Mouse (Mus musculus) midbrain, embryonic 13.5 days (tissue): ENCODE measurements around the gene Simc1. TPM values are rescaled to one million over a fixed set of nuclear protein-coding genes. Genes with fewer than 3 reads are reported as not detected.
A peak's percentile ranks its signal among the peaks of the same experiment; 100 is the strongest.

ENCODE experiments used
- ATAC-seq: fragments of 200-750 bp; cut with Nextera tagmentation; 2 replicates; pipeline ENCODE4 v1.8.0; 2017; ENCODE audit warnings: mild to moderate bottlenecking, moderate TSS enrichment, moderate library complexity
- H3K27ac ChIP-seq: fragments of 300-500 bp; sonication (generic); 2 replicates; pipeline ENCODE4 v1.5.1; 2015; ENCODE audit warnings: inconsistent platforms, mild to moderate bottlenecking, moderate library complexity
- H3K27me3 ChIP-seq: fragments of 300-500 bp; sonication (generic); 2 replicates; pipeline ENCODE4 v1.6.1; 2015; ENCODE audit warnings: mild to moderate bottlenecking, inconsistent platforms
- H3K36me3 ChIP-seq: fragments of 300-500 bp; sonication (generic); 2 replicates; pipeline ENCODE4 v1.6.1; 2015; ENCODE audit warnings: mild to moderate bottlenecking, inconsistent platforms
- H3K4me1 ChIP-seq: fragments of 300-500 bp; sonication (generic); replicated peaks from 2 replicates; pipeline ENCODE4 v1.6.1; 2015; ENCODE audit warnings: inconsistent platforms
- H3K4me2 ChIP-seq: fragments of 300-500 bp; sonication (generic); replicated peaks from 2 replicates; pipeline ENCODE4 v1.6.1; 2015; ENCODE audit warnings: moderate library complexity, mild to moderate bottlenecking, inconsistent platforms
- H3K4me3 ChIP-seq: fragments of 300-500 bp; sonication (generic); replicated peaks from 2 replicates; pipeline ENCODE4 v1.5.1; 2015; ENCODE audit warnings: mild to moderate bottlenecking, inconsistent platforms
- H3K9ac ChIP-seq: fragments of 300-500 bp; sonication (generic); replicated peaks from 2 replicates; pipeline ENCODE4 v1.6.1; 2015; ENCODE audit warnings: mild to moderate bottlenecking, inconsistent platforms
- H3K9me3 ChIP-seq: fragments of 300-500 bp; sonication (generic); 2 replicates; pipeline ENCODE4 v1.6.1; 2016; ENCODE audit warnings: mild to moderate bottlenecking, inconsistent platforms
- WGBS: fragments of 180-500 bp; shearing (Covaris S2); methylation state at CpG from one replicate; pipeline ENCODE4 v1.1.7; 2015; 5-methylcytosine and 5-hydroxymethylcytosine counted together
- microRNA-seq: library from miRNA; unstranded; fragments of <30 nt; microRNA quantifications from one replicate; pipeline ENCODE4, GENCODE M21; 2016
- polyA plus RNA-seq: library from polyadenylated mRNA; unstranded; fragments of >200 nt; fragmentation: Nextera tagmentation; extraction: Ambion mirVana; gene quantifications from 2 replicates; pipeline ENCODE4 v1.2.1, GENCODE M21; 2015

The Simc1 gene
- polyA plus RNA-seq, 1 experiment from 2014 or later: 21.3 TPM

GRCm38 (mm10) chr13:54591776-54592356 lies 88.3 kb downstream of the Simc1 start:
- H3K4me1 ChIP-seq: peaks cover 28% of the 10 kb centered on the region
- no peak overlapping the region for H3K9ac ChIP-seq
- peak overlapping the region; percentile 90; the same call in 1 of the 2 replicates for H3K4me3 ChIP-seq
- WGBS: 94% methylated on average over 8 of the region's 8 CpGs
- no peak for ATAC-seq
- H3K4me2 ChIP-seq: peak overlapping the region; percentile 81
- no peaks in the 10 kb centered on the region for H3K9me3 ChIP-seq
- H3K27ac ChIP-seq: no peak overlapping the region
- H3K36me3 ChIP-seq: peaks cover 28% of the 10 kb centered on the region
- no peaks in the 10 kb centered on the region for H3K27me3 ChIP-seq

DNA sequence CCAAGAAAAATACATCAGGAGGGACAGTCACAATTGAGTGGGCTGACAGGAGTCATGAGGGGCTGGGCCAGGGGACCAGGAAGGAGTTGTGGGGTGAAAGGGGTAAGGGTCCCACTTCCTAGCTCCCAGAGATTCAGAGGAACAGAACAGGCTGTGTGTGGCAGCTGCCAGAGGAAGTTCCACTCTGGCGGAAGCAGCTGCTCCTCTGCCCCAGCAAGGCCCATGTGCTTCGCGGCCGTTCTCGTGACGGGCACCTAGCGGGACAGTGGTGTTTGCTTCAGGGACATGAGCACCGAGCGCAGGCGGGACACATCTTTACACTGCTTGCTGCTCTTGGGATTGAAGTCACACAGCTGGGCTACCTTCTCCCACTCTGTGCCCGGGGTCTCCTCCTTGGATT lies 90.0 kb downstream of the Simc1 start:
- ATAC-seq: no peak

DNA sequence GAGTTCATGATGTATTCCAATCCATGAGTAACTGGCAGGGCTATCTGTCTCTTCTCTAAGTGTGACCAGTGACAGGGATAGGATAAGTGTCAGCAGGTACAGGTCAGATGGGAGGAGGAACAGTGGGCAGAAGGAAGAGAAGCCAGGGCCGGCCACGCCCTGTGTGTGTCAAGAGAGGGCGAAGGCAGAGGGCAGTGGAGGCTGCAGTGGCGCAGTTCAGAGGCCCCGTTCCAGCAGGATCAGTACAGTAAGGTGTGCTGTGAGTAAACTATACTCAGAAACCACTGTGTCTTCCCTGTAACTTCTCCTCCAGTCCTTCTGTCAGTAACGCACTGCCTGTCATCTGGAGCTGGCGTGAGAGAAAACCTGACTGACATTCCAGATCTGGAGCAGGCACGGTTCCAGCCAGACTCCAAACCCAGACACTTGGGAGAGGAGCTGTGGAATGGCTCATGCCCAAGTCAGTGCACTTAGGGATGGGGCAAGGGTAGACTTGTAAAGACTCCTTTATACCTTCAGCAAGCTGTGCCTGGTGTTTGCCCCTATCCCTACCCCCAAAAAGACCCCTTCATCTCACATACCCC lies 92.6 kb downstream of the Simc1 start:
- H3K36me3 ChIP-seq: peaks cover 48% of the 10 kb centered on the region
- H3K4me1 ChIP-seq: peaks cover 11% of the 10 kb centered on the region
- H3K9me3 ChIP-seq: no peaks in the 10 kb centered on the region
- no peak overlapping the region for H3K9ac ChIP-seq
- no peak overlapping the region for H3K4me3 ChIP-seq
- no peak overlapping the region for H3K27ac ChIP-seq
- H3K4me2 ChIP-seq: no peak overlapping the region
- WGBS: 88% methylated on average over 8 of the region's 8 CpGs
- no peak for ATAC-seq
- H3K27me3 ChIP-seq: no peaks in the 10 kb centered on the region

More for the DNA sequence above, 90.0 kb downstream of the Simc1 start:
- 88% methylated on average over 11 of the region's 11 CpGs for WGBS
- peaks cover 27% of the 10 kb centered on the region for H3K4me1 ChIP-seq
- no peaks in the 10 kb centered on the region for H3K27me3 ChIP-seq
- no peaks in the 10 kb centered on the region for H3K9me3 ChIP-seq
- no peak overlapping the region for H3K27ac ChIP-seq
- no peak overlapping the region for H3K4me3 ChIP-seq
- no peak overlapping the region for H3K9ac ChIP-seq
- no peak overlapping the region for H3K4me2 ChIP-seq
- peaks cover 36% of the 10 kb centered on the region for H3K36me3 ChIP-seq

- Histone ChIP-seq H3K9me3 (no peaks in the 10 kb centered on the region), H3K27ac (no peak overlapping the region)
- WGBS: 78% methylated on average over 5 of the region's 5 CpGs
Measured at GRCm38 (mm10) chr13:54596870-54597269, 93.3 kb downstream of the Simc1 start.

GRCm38 (mm10) chr13:54598622-54599143 lies 95.1 kb downstream of the Simc1 start:
- Histone ChIP-seq H3K9me3 (no peaks in the 10 kb centered on the region), H3K27me3 (0 out of 2 replicates have a peak, but pooled peaks cover 7% of the 10 kb centered on the region), H3K4me1 (peaks cover 9% of the 10 kb centered on the region), H3K4me3 (no peak overlapping the region), H3K4me2 (no peak overlapping the region), H3K36me3 (peaks cover 48% of the 10 kb centered on the region), H3K9ac (no peak overlapping the region), H3K27ac (no peak overlapping the region)
- no peak for ATAC-seq
- WGBS: 89% methylated on average over 12 of the region's 12 CpGs

More at GRCm38 (mm10) chr13:54596870-54597269, 93.3 kb downstream of the Simc1 start:
- Histone ChIP-seq H3K27me3 (0 out of 2 replicates have a peak, but pooled peaks cover 3% of the 10 kb centered on the region), H3K4me2 (no peak overlapping the region), H3K4me1 (peaks cover 4% of the 10 kb centered on the region; the same call in 1 of the 2 replicates), H3K36me3 (peaks cover 48% of the 10 kb centered on the region), H3K9ac (no peak overlapping the region), H3K4me3 (no peak overlapping the region)
- no peak for ATAC-seq

Small RNAs within 50 kb of the gene (microRNA-seq; reads per million reads assigned to microRNA genes)
- not detected for gene Gm24195

Other genes with a start within 250 kb of the Simc1 start
- gene Cplx2, start 132.4 kb upstream of the Simc1 start, polyA plus RNA-seq: 28.0 and 31.0 TPM in 2 replicates
- 121 and 126 TPM in 2 replicates for gene Thoc3, start 34.9 kb upstream of the Simc1 start, polyA plus RNA-seq
- 269 and 271 TPM in 2 replicates for gene 4833439L19Rik, start 61.7 kb downstream of the Simc1 start, polyA plus RNA-seq
- 76.0 and 84.9 TPM in 2 replicates for gene Arl10, start 71.2 kb downstream of the Simc1 start, polyA plus RNA-seq
- 51.2 and 53.2 TPM in 2 replicates for gene Nop16, start 86.3 kb downstream of the Simc1 start, polyA plus RNA-seq
- 212 and 224 TPM in 2 replicates for gene Higd2a, start 86.4 kb downstream of the Simc1 start, polyA plus RNA-seq
- 84.2 and 91.1 TPM in 2 replicates for gene Cltb, start 107.6 kb downstream of the Simc1 start, polyA plus RNA-seq
- gene Faf2, start 118.0 kb downstream of the Simc1 start, polyA plus RNA-seq: 74.9 and 79.7 TPM in 2 replicates
- gene Rnf44, start 190.1 kb downstream of the Simc1 start, polyA plus RNA-seq: 93.7 and 109 TPM in 2 replicates
- gene Cdhr2, start 197.7 kb downstream of the Simc1 start, polyA plus RNA-seq: 0.15 TPM in 2 replicates
- gene Gprin1, start 246.1 kb downstream of the Simc1 start, polyA plus RNA-seq: 5.1 and 5.8 TPM in 2 replicates